Mouse (Mus musculus): ENCODE results near the gene Rpl41.
"Not testable (repeated sequence)": the region's sequence is repeated elsewhere in the genome, so short reads cannot be mapped to it uniquely, and the experiment has no call there.

DNA sequence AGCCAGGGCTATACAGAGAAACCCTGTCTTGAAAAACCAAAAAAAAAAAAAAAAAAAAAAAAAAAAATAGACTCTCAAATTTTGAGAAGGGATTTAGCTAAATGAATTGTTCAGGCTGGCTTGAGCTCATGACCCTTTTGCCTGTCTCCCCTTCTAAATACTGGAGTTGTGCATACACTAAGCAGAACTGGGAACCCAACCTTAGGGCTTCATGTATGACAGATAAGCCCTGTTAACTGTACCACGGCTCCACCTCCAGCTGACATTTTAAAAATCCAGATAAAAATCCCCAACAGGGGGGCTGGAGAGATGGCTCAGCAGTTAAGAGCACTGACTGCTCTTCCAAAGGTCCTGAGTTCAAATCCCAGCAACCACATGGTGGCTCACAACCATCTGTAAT lies 6.5 kb upstream of the Rpl41 start:
- TF ChIP-seq GATA1 (IDR thresholded peaks at IDR 0.05; ENCODE audit: borderline replicate concordance, low read length); FLI1 (IDR thresholded peaks at IDR 0.05; ENCODE audit: low read length): not testable (repeated sequence)
